Mouse (Mus musculus) retina, postnatal 7 days (tissue): ENCODE measurements around the gene Ostm1.

Experiments
- DNase-seq: peaks from one replicate; pipeline ENCODE4 v3.0.0-alpha.2; 2012; ENCODE audit warnings: low read depth, low spot score

Gene Ostm1

GRCm38 (mm10) chr10:42678755-42679364 is 95.2 kb downstream of the Ostm1 start:
- DNase-seq = peak; percentile 81

GRCm38 (mm10) chr10:42679586-42679985 is 96.0 kb downstream of the Ostm1 start:
- no peak for DNase-seq

- DNase-seq = no peak
These were observed 97.0 kb downstream of the Ostm1 start for GRCm38 (mm10) chr10:42680582-42681001.

- DNase-seq = no peak
These were observed 98.8 kb downstream of the Ostm1 start for GRCm38 (mm10) chr10:42682421-42682820.

- DNase-seq = no peak
These were observed 104.3 kb downstream of the Ostm1 start for GRCm38 (mm10) chr10:42687873-42688272.

- no peak for DNase-seq
These were observed 106.1 kb downstream of the Ostm1 start for GRCm38 (mm10) chr10:42689694-42690093.

- no peak for DNase-seq
These were observed 106.8 kb downstream of the Ostm1 start for GRCm38 (mm10) chr10:42690233-42691028.

- DNase-seq = no peak
These were observed 107.4 kb downstream of the Ostm1 start for GRCm38 (mm10) chr10:42691051-42691450.

GRCm38 (mm10) chr10:42692095-42692494 is 108.5 kb downstream of the Ostm1 start:
- no peak for DNase-seq

GRCm38 (mm10) chr10:42692794-42693193 is 109.2 kb downstream of the Ostm1 start:
- no peak for DNase-seq

- no peak for DNase-seq
These were observed 109.9 kb downstream of the Ostm1 start for GRCm38 (mm10) chr10:42693482-42693881.

GRCm38 (mm10) chr10:42696361-42696760 is 112.7 kb downstream of the Ostm1 start:
- DNase-seq = no peak

GRCm38 (mm10) chr10:42697007-42697406 is 113.4 kb downstream of the Ostm1 start:
- DNase-seq = peak; percentile 43

- no peak for DNase-seq
These were observed 114.8 kb downstream of the Ostm1 start for GRCm38 (mm10) chr10:42698375-42698774.

- DNase-seq = no peak
These were observed 115.4 kb downstream of the Ostm1 start for GRCm38 (mm10) chr10:42698994-42699393.

- DNase-seq = no peak
These were observed 118.5 kb downstream of the Ostm1 start for GRCm38 (mm10) chr10:42702111-42702510.

GRCm38 (mm10) chr10:42714676-42715075 is 131.1 kb downstream of the Ostm1 start:
- DNase-seq = no peak

GRCm38 (mm10) chr10:42715366-42716035 is 131.9 kb downstream of the Ostm1 start:
- peak; percentile 17 for DNase-seq

- no peak for DNase-seq
These were observed 138.5 kb downstream of the Ostm1 start for GRCm38 (mm10) chr10:42722116-42722515.

GRCm38 (mm10) chr10:42723275-42724232 is 139.9 kb downstream of the Ostm1 start:
- DNase-seq = no peak

GRCm38 (mm10) chr10:42729607-42730006 is 146.0 kb downstream of the Ostm1 start:
- DNase-seq = no peak
